Mouse (Mus musculus): ENCODE results near the gene Npas3.

- no peak for TF ChIP-seq EP300 (optimal IDR thresholded peaks at IDR 0.05)
- no peak for TF ChIP-seq CTCF (IDR thresholded peaks at IDR 0.05; ENCODE audit: low read depth)
Measured at GRCm38 (mm10) chr12:53671846-53672245, 423.4 kb downstream of the Npas3 start.

Measured in stomach, postnatal 0 days (tissue).